Mouse (Mus musculus) kidney, embryonic 16.5 days (tissue): ENCODE measurements around the gene Msi2. TPM values are rescaled to one million over a fixed set of nuclear protein-coding genes. Genes with fewer than 3 reads are reported as not detected.

Experiments used
- ATAC-seq: fragments of 200-750 bp; cut with Nextera tagmentation; 2 replicates; pipeline ENCODE4 v1.8.0; 2017; ENCODE audit warnings: moderate TSS enrichment; ENCODE audit not compliant: low FRiP score, low TSS enrichment
- H3K27ac ChIP-seq: fragments of 300-500 bp; sonication (generic); 2 replicates; pipeline ENCODE4 v1.5.1; 2014; ENCODE audit warnings: low read length
- H3K27me3 ChIP-seq: fragments of 300-500 bp; sonication (generic); 2 replicates; pipeline ENCODE4 v1.6.1; 2014; ENCODE audit warnings: low read length, control low read depth, mixed read lengths; ENCODE audit not compliant: insufficient read depth
- H3K36me3 ChIP-seq: fragments of 300-500 bp; sonication (generic); 2 replicates; pipeline ENCODE4 v1.6.1; 2014; ENCODE audit warnings: low read length, control low read depth, mixed read lengths; ENCODE audit not compliant: insufficient read depth
- H3K4me1 ChIP-seq: fragments of 300-500 bp; sonication (generic); 2 replicates; pipeline ENCODE4 v1.6.1; 2014; ENCODE audit warnings: low read length, control low read depth, mixed read lengths; ENCODE audit not compliant: insufficient read depth
- H3K4me2 ChIP-seq: fragments of 300-500 bp; sonication (generic); replicated peaks from 2 replicates; pipeline ENCODE4 v1.6.1; 2014; ENCODE audit warnings: low read depth, low read length
- H3K4me3 ChIP-seq: fragments of 300-500 bp; sonication (generic); 2 replicates; pipeline ENCODE4 v1.5.1; 2014; ENCODE audit warnings: mild to moderate bottlenecking, low read length
- H3K9ac ChIP-seq: fragments of 300-500 bp; sonication (generic); replicated peaks from 2 replicates; pipeline ENCODE4 v1.6.1; 2014; ENCODE audit warnings: low read length
- H3K9me3 ChIP-seq: fragments of 300-500 bp; sonication (generic); 2 replicates; pipeline ENCODE4 v1.6.1; 2016; ENCODE audit warnings: low read length, control low read depth
- WGBS: fragments of 180-500 bp; shearing (Covaris S2); extraction: QIAGEN DNeasy Blood & Tissue Kit; methylation state at CpG from one replicate; pipeline ENCODE4 v1.1.7; 2014; 5-methylcytosine and 5-hydroxymethylcytosine counted together
- polyA plus RNA-seq: library from polyadenylated mRNA; unstranded; fragments of >200 nt; fragmentation: Nextera tagmentation; extraction: Ambion mirVana; gene quantifications from 2 replicates; pipeline ENCODE4 v1.2.1, GENCODE M21; 2015

The Msi2 gene
- polyA plus RNA-seq, 1 experiment from 2014 or later: 24.3 TPM

GRCm38 (mm10) chr11:88435543-88435942 is 282.8 kb downstream of the Msi2 start:
- H3K27me3 ChIP-seq: no peaks in the 10 kb centered on the region
- H3K27ac ChIP-seq: no peak overlapping the region
- H3K4me2 ChIP-seq: no peak overlapping the region
- H3K4me3 ChIP-seq: no peak overlapping the region
- 88% methylated on average over 6 of the region's 6 CpGs for WGBS
- H3K9me3 ChIP-seq: no peaks in the 10 kb centered on the region
- H3K36me3 ChIP-seq: no peaks in the 10 kb centered on the region
- ATAC-seq: no peak
- H3K4me1 ChIP-seq: peaks cover 10% of the 10 kb centered on the region
- no peak overlapping the region for H3K9ac ChIP-seq

DNA sequence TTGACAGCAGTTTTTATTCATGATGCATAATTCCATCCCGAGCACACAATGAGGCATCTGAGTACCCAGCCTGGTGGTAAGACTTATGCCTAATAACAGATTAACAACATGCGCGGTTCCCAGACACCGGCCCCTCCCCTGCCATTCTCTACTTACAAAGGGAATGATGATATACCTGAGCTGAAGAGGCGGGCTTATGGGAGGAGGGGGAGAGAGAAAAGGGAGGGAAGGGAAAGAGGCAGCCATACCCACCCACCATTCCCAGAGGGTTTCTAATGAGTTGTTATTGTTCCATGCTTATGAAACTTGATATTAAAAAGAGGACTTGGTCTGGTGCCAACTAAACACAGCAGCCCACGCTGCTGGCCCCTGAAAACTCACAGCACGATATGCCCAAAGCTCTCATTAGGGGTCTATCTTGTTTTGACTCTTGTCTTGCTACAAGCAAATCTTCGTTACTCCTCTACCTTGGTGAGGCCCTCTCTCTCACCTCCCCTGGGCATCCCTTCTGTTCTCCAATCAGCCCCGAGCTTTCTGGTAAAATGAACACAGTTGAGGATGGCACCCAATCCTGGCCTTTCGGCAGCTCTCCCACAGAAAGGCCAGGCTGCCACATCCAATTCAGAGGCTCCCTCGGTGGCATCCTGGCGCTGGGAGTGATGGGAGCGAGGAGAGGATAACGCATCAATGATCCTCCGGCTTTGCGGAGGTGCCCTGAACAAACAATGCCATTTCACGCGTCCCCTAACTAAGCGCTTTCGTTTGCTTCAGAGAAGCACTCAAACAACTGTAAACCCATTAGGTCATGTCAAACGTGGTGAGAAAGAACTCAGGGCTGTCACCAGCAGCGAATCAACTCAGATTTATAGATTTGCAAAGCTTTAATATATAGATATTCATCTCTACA is 286.7 kb downstream of the Msi2 start:
- H3K27ac ChIP-seq: peak overlapping the region; percentile 15; the same call in 1 of the 2 replicates
- H3K4me2 ChIP-seq: no peak overlapping the region

GRCm38 (mm10) chr11:88430292-88430691 is 288.0 kb downstream of the Msi2 start:
- no peak overlapping the region for H3K4me2 ChIP-seq
- H3K36me3 ChIP-seq: no peaks in the 10 kb centered on the region
- no peak overlapping the region for H3K27ac ChIP-seq
- H3K9ac ChIP-seq: no peak overlapping the region
- H3K27me3 ChIP-seq: no peaks in the 10 kb centered on the region
- 87% methylated on average over 8 of the region's 8 CpGs for WGBS
- no peak for ATAC-seq
- H3K4me1 ChIP-seq: peaks cover 24% of the 10 kb centered on the region
- no peaks in the 10 kb centered on the region for H3K9me3 ChIP-seq
- H3K4me3 ChIP-seq: no peak overlapping the region

More for the DNA sequence above, 286.7 kb downstream of the Msi2 start:
- H3K36me3 ChIP-seq: no peaks in the 10 kb centered on the region
- 54% methylated on average over 22 of the region's 22 CpGs for WGBS
- H3K9me3 ChIP-seq: no peaks in the 10 kb centered on the region
- H3K9ac ChIP-seq: no peak overlapping the region
- H3K4me1 ChIP-seq: peaks cover 11% of the 10 kb centered on the region
- H3K4me3 ChIP-seq: no peak overlapping the region
- no peaks in the 10 kb centered on the region for H3K27me3 ChIP-seq
- 0 out of 2 replicates have a peak, but pooled peaks have one; percentile 27 for ATAC-seq

DNA sequence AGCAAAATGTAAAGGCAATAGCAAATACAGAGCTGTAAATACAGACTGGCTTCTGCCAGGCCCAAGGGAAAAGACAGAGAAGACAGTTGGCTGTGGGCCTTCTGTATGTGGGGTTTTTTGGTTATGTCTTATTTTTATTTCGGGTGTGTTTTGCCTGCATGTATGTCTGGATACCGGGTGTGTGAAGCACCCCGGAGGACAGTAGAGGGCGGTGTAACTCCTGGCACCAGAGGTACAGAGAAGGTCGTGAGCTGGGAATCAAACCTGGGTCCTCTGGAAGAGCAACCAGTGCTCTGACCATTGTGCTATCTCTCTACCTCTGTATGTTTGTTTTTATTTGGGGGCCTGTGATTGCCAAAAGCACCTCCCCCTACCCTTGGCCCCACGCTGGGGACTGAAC is 288.6 kb downstream of the Msi2 start:
- peaks cover 30% of the 10 kb centered on the region for H3K4me1 ChIP-seq
- H3K4me3 ChIP-seq: no peak overlapping the region
- H3K4me2 ChIP-seq: no peak overlapping the region
- no peak overlapping the region for H3K9ac ChIP-seq
- no peaks in the 10 kb centered on the region for H3K27me3 ChIP-seq
- WGBS: 92% methylated on average over 6 of the region's 6 CpGs
- no peak for ATAC-seq
- H3K36me3 ChIP-seq: no peaks in the 10 kb centered on the region
- H3K27ac ChIP-seq: no peak overlapping the region
- no peaks in the 10 kb centered on the region for H3K9me3 ChIP-seq

- Histone ChIP-seq H3K9ac (no peak overlapping the region), H3K27me3 (no peaks in the 10 kb centered on the region), H3K4me3 (no peak overlapping the region), H3K4me1 (peaks cover 51% of the 10 kb centered on the region), H3K9me3 (no peaks in the 10 kb centered on the region), H3K27ac (peak overlapping the region; percentile 53), H3K4me2 (no peak overlapping the region), H3K36me3 (no peaks in the 10 kb centered on the region)
- ATAC-seq: peak; percentile 55; the same call in 1 of the 2 replicates
- 47% methylated on average over 9 of the region's 9 CpGs for WGBS
Observed at GRCm38 (mm10) chr11:88425631-88426101, 292.6 kb downstream of the Msi2 start.

GRCm38 (mm10) chr11:88424034-88424767 is 294.1 kb downstream of the Msi2 start:
- Histone ChIP-seq H3K4me1 (peaks cover 60% of the 10 kb centered on the region), H3K4me3 (no peak overlapping the region), H3K27me3 (no peaks in the 10 kb centered on the region), H3K27ac (0 out of 2 replicates have a peak overlapping the region, but pooled peaks have one; percentile 8), H3K4me2 (no peak overlapping the region), H3K9ac (no peak overlapping the region), H3K9me3 (no peaks in the 10 kb centered on the region), H3K36me3 (no peaks in the 10 kb centered on the region)
- WGBS: 71% methylated on average over 20 of the region's 20 CpGs
- no peak for ATAC-seq

- H3K4me3 ChIP-seq: no peak overlapping the region
- no peak overlapping the region for H3K9ac ChIP-seq
- no peaks in the 10 kb centered on the region for H3K9me3 ChIP-seq
- WGBS: 43% methylated on average over 9 of the region's 9 CpGs
- peak overlapping the region; percentile 75 for H3K27ac ChIP-seq
- ATAC-seq: 0 out of 2 replicates have a peak, but pooled peaks have one; percentile 13
- no peak overlapping the region for H3K4me2 ChIP-seq
- 0 out of 2 replicates have a peak, but pooled peaks cover 5% of the 10 kb centered on the region for H3K36me3 ChIP-seq
- peaks cover 55% of the 10 kb centered on the region for H3K4me1 ChIP-seq
- H3K27me3 ChIP-seq: no peaks in the 10 kb centered on the region
Observed at GRCm38 (mm10) chr11:88421057-88421578, 297.2 kb downstream of the Msi2 start.

DNA sequence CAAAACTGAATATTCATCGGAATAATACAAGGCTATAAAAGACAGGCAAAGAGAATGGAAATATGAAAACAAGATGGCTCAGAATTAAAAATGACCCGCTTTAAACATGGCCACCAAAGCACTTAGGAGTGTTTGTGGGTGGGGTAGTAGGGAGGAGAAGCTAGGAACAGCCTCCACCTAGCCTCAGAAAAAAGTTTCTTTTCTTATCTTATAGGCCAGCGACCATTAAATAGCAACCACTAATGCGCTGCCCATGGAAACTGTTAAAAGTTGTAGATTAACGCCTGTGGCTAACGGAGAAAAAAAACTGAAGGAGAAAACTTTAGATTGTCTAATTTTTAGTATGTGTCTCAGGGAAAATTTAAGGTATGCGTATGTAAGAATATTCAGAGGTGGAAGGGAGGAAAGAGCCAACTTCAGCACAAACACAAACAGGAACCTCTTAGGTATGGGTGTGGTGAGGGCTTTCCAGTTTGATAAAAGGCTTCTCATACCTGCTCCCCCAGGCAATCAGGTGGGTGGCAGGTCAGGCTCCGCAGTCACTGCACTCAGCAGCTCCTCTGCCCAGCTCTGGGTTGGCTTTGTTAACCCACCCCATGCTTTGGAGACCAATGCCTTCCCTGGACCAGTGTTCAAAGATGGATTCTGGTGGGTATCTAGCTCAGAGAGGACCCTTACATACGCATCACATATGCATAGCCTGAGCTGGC is 298.5 kb downstream of the Msi2 start:
- WGBS: 80% methylated on average over 9 of the region's 9 CpGs
- no peak overlapping the region for H3K27ac ChIP-seq

GRCm38 (mm10) chr11:88419064-88419463 is 299.2 kb downstream of the Msi2 start:
- no peak overlapping the region for H3K4me2 ChIP-seq
- 0 out of 2 replicates have a peak, but pooled peaks cover 5% of the 10 kb centered on the region for H3K36me3 ChIP-seq
- 57% methylated on average over 7 of the region's 7 CpGs for WGBS
- H3K4me1 ChIP-seq: peaks cover 43% of the 10 kb centered on the region
- no peak overlapping the region for H3K4me3 ChIP-seq
- ATAC-seq: no peak
- H3K9ac ChIP-seq: no peak overlapping the region
- H3K27me3 ChIP-seq: no peaks in the 10 kb centered on the region
- no peaks in the 10 kb centered on the region for H3K9me3 ChIP-seq
- no peak overlapping the region for H3K27ac ChIP-seq

More for the DNA sequence above, 298.5 kb downstream of the Msi2 start:
- H3K9me3 ChIP-seq: no peaks in the 10 kb centered on the region
- H3K9ac ChIP-seq: no peak overlapping the region
- H3K27me3 ChIP-seq: no peaks in the 10 kb centered on the region
- no peak for ATAC-seq
- no peak overlapping the region for H3K4me2 ChIP-seq
- H3K4me1 ChIP-seq: peaks cover 42% of the 10 kb centered on the region
- H3K36me3 ChIP-seq: 0 out of 2 replicates have a peak, but pooled peaks cover 5% of the 10 kb centered on the region
- no peak overlapping the region for H3K4me3 ChIP-seq
